Mouse (Mus musculus) MEL (cell line): Measurements from ENCODE around the gene Ptgis. TPM values are rescaled to one million over a fixed set of nuclear protein-coding genes. Genes with fewer than 3 reads are reported as not detected.

Source experiments
- DNase-seq: peaks from one replicate; pipeline ENCODE4 v3.0.0; 2011; ENCODE audit warnings: low read depth, low spot score
- H3K27ac ChIP-seq: 2 replicates; pipeline ENCODE4 v1.5.1; 2012; ENCODE audit warnings: low read depth, mild to moderate bottlenecking, control low read depth, low read length, moderate library complexity; ENCODE audit not compliant: control insufficient read depth
- H3K27me3 ChIP-seq, 2 experiments: fragments of 150-350 bp in 1 of 2; sonication (generic) in 1 of 2; 2 replicates each; pipeline ENCODE4 v1.6.1; 2012; ENCODE audit warnings: low read length in 2 of 2, mild to moderate bottlenecking in 2 of 2, improper control_type of control experiment in 1 of 2, moderate library complexity in 1 of 2; ENCODE audit not compliant: insufficient read depth in 2 of 2, control insufficient read depth in 1 of 2
- H3K36me3 ChIP-seq, 2 experiments: 2 replicates each; pipeline ENCODE4 v1.6.1; 2012 to 2014; ENCODE audit warnings: low read length in 2 of 2, improper control_type of control experiment in 1 of 2, inconsistent platforms in 1 of 2, mild to moderate bottlenecking in 1 of 2; ENCODE audit not compliant: insufficient read depth in 2 of 2, control insufficient read depth in 1 of 2
- H3K4me1 ChIP-seq, 2 experiments: fragments of 150-350 bp in 1 of 2; sonication (generic) in 1 of 2; 2 replicates each; pipeline ENCODE4 v1.6.1; 2012; ENCODE audit warnings: low read length in 2 of 2, improper control_type of control experiment in 1 of 2, mild to moderate bottlenecking in 1 of 2; ENCODE audit not compliant: insufficient read depth in 2 of 2, control insufficient read depth in 1 of 2
- H3K4me3 ChIP-seq, 2 experiments: fragments of 150-350 bp in 1 of 2; sonication (generic) in 1 of 2; 2 replicates each; pipeline ENCODE4 v1.5.1; 2012; ENCODE audit warnings: low read depth in 2 of 2, low read length in 2 of 2, mild to moderate bottlenecking in 2 of 2, moderate library complexity in 2 of 2, control low read depth in 1 of 2, improper control_type of control experiment in 1 of 2; ENCODE audit not compliant: control insufficient read depth in 1 of 2, insufficient read depth in 1 of 2
- H3K79me2 ChIP-seq: 2 replicates; pipeline ENCODE4 v1.6.1; 2012; ENCODE audit warnings: mild to moderate bottlenecking, low read length, moderate library complexity; ENCODE audit not compliant: control insufficient read depth, poor library complexity, insufficient read depth
- H3K9ac ChIP-seq: 2 replicates; pipeline ENCODE4 v1.6.1; 2012; ENCODE audit warnings: low read depth, mild to moderate bottlenecking, control low read depth, low read length, moderate library complexity; ENCODE audit not compliant: control insufficient read depth, poor library complexity, severe bottlenecking
- H3K9me3 ChIP-seq: fragments of 150-350 bp; sonication (generic); replicated peaks from 2 replicates; pipeline ENCODE4 v1.6.1; 2012; ENCODE audit warnings: mild to moderate bottlenecking, low read length, improper control_type of control experiment, moderate library complexity; ENCODE audit not compliant: insufficient read depth
- CHD1 ChIP-seq: IDR thresholded peaks from 2 replicates; pipeline ENCODE4 v1.6.1; 2012; ENCODE audit warnings: low read depth, mild to moderate bottlenecking, inconsistent platforms, low read length, improper control_type of control experiment
- CHD2 ChIP-seq: IDR thresholded peaks from 2 replicates; pipeline ENCODE4 v1.6.1; 2011; ENCODE audit warnings: low read length, improper control_type of control experiment
- E2F4 ChIP-seq: IDR thresholded peaks from 2 replicates; pipeline ENCODE4 v1.6.1; 2011; ENCODE audit warnings: low read depth, low read length, improper control_type of control experiment, borderline replicate concordance
- EP300 ChIP-seq, 2 experiments: IDR thresholded peaks; 2 replicates each; pipeline ENCODE4 v1.6.1; 2011; ENCODE audit warnings: improper control_type of control experiment in 2 of 2, low read length in 2 of 2, low read depth in 1 of 2, mild to moderate bottlenecking in 1 of 2
- ETS1 ChIP-seq: IDR thresholded peaks from 2 replicates; pipeline ENCODE4 v1.6.1; 2012; ENCODE audit warnings: low read depth, mild to moderate bottlenecking, inconsistent platforms, low read length, improper control_type of control experiment, moderate library complexity
- HCFC1 ChIP-seq: IDR thresholded peaks from 2 replicates; pipeline ENCODE4 v1.6.1; 2012; ENCODE audit warnings: low read depth, mild to moderate bottlenecking, inconsistent platforms, low read length, improper control_type of control experiment, moderate library complexity
- MYB ChIP-seq: IDR thresholded peaks from 2 replicates; pipeline ENCODE4 v1.6.1; 2011; ENCODE audit warnings: mild to moderate bottlenecking, low read depth, low read length, improper control_type of control experiment
- POLR2AphosphoS2 ChIP-seq: IDR thresholded peaks from 2 replicates; pipeline ENCODE4 v1.6.1; 2011; ENCODE audit warnings: low read length, improper control_type of control experiment
- RCOR1 ChIP-seq: IDR thresholded peaks from 2 replicates; pipeline ENCODE4 v1.6.1; 2012; ENCODE audit warnings: low read depth, mild to moderate bottlenecking, inconsistent platforms, low read length, improper control_type of control experiment
- SMC3 ChIP-seq: IDR thresholded peaks from 2 replicates; pipeline ENCODE4 v1.6.1; 2011; ENCODE audit warnings: low read depth, low read length, improper control_type of control experiment
- TCF12 ChIP-seq: IDR thresholded peaks from 2 replicates; pipeline ENCODE4 v1.6.1; 2014; ENCODE audit warnings: low read depth, mild to moderate bottlenecking, inconsistent platforms, low read length, improper control_type of control experiment, moderate library complexity
- USF1 ChIP-seq: IDR thresholded peaks from 2 replicates; pipeline ENCODE4 v1.6.1; 2014; ENCODE audit warnings: low read depth, mild to moderate bottlenecking, inconsistent platforms, low read length, improper control_type of control experiment, moderate library complexity
- ZMIZ1 ChIP-seq: IDR thresholded peaks from 2 replicates; pipeline ENCODE4 v1.6.1; 2012; ENCODE audit warnings: low read depth, mild to moderate bottlenecking, inconsistent platforms, low read length, improper control_type of control experiment, moderate library complexity
- ZNF384 ChIP-seq: IDR thresholded peaks from 2 replicates; pipeline ENCODE4 v1.6.1; 2012; ENCODE audit warnings: low read depth, mild to moderate bottlenecking, inconsistent platforms, low read length, improper control_type of control experiment
- polyA plus RNA-seq, 2 experiments: library from polyadenylated mRNA; stranded (reverse) in 1 of 2; unstranded in 1 of 2; fragments of >175 nt in 1 of 2; fragments of >200 nt in 1 of 2; gene quantifications; 2 replicates each; pipeline versions ENCODE4 v1.2.1 to v1.2.4; 2012; ENCODE audit warnings: low replicate concordance in 2 of 2, low read depth in 1 of 2; ENCODE audit not compliant: insufficient read length in 2 of 2, insufficient read depth in 1 of 2, missing spikeins in 1 of 2
- total RNA-seq: library from RNA; depleted of rRNA; stranded (reverse); fragments of 300-350 nt; gene quantifications from 2 replicates; pipeline ENCODE4 v1.2.3, GENCODE M21; 2012

The Ptgis gene
- total and polyA plus RNA-seq, 3 experiments, result 7.3 to 12.7 TPM; not detected in 1

GRCm38 (mm10) chr2:167271121-167271521 is 30.7 kb upstream of the Ptgis start:
- no peak for DNase-seq
- H3K36me3 ChIP-seq, result peaks cover 0 to 5% of the 10 kb centered on the region in 2 experiments; a peak in 1 of 4 replicates
- peaks cover 0 to 11% of the 10 kb centered on the region in 2 experiments; a peak in 3 of 4 replicates for H3K4me1 ChIP-seq
- H3K9ac ChIP-seq, result no peak overlapping the region
- no peaks in the 10 kb centered on the region for H3K79me2 ChIP-seq
- no peak overlapping the region for H3K4me3 ChIP-seq
- TF ChIP-seq E2F4 (no peak), SMC3 (no peak), ZNF384 (no peak), RCOR1 (no peak), HCFC1 (no peak), MYB (no peak), POLR2AphosphoS2 (no peak), CHD2 (no peak), TCF12 (no peak)
- TF ChIP-seq, all 39 proteins: peak for 0
- Histone ChIP-seq H3K27ac (no peak overlapping the region), H3K9me3 (no peaks in the 10 kb centered on the region), H3K27me3 (no peaks in the 10 kb centered on the region)

DNA sequence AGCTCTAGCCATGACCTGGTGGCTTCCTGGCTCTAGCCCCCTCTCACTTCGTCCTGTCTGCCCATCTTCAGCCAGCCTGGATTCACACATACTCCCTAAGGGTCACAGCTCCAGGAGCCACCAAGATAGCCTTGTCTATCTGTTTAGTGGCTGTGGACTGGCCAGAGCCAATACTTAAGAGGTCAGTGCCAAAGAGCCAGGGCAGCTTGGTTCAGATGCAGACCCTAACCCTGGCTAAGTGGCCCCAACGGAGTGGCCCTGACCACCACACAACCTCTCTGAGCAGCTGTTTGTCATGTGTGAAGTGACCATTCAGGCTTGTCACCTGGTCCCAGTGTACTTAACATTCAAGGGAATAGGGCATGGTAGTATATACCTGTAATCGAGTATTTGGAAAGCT is 30.1 kb upstream of the Ptgis start:
- peaks cover 0 to 5% of the 10 kb centered on the region in 2 experiments; a peak in 1 of 4 replicates for H3K36me3 ChIP-seq
- no peaks in the 10 kb centered on the region for H3K79me2 ChIP-seq
- H3K27me3 ChIP-seq, result no peaks in the 10 kb centered on the region
- H3K27ac ChIP-seq, result no peak overlapping the region
- no peak overlapping the region for H3K4me3 ChIP-seq
- no peak overlapping the region for H3K9ac ChIP-seq
- TF ChIP-seq ETS1, result no peak
- TF ChIP-seq, all 39 proteins: peak for 0
- H3K9me3 ChIP-seq, result no peaks in the 10 kb centered on the region
- no peak for DNase-seq
- H3K4me1 ChIP-seq, result peaks cover 0 to 11% of the 10 kb centered on the region in 2 experiments; a peak in 3 of 4 replicates

DNA sequence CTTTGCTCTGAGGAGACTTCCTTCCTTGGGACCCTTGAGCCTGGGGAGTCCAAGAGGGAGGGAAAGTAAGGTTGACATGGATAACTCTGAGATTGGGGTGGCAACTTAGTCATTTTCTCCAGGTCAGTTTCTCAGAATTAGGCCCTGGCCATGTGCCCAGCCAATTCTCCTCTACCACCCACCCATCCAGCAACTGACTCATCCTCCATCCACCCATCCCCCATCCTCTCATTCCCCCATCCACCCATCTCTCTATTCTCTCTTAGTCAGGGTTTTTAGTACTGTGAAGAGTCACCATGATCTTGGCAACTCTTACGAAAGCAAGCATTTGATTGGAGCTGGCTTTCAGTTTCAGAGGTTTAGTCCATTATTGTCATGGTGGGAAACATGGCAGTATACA is 28.3 kb upstream of the Ptgis start:
- no peak overlapping the region for H3K4me3 ChIP-seq
- H3K36me3 ChIP-seq, result peaks cover 0 to 5% of the 10 kb centered on the region in 2 experiments; a peak in 1 of 4 replicates
- no peaks in the 10 kb centered on the region for H3K27me3 ChIP-seq
- H3K9me3 ChIP-seq, result no peaks in the 10 kb centered on the region
- H3K27ac ChIP-seq, result no peak overlapping the region
- peaks cover 0 to 11% of the 10 kb centered on the region in 2 experiments; a peak in 3 of 4 replicates for H3K4me1 ChIP-seq
- no peak for DNase-seq
- H3K9ac ChIP-seq, result no peak overlapping the region
- H3K79me2 ChIP-seq, result no peaks in the 10 kb centered on the region
- no peak for TF ChIP-seq ZMIZ1
- TF ChIP-seq EP300 (IDR thresholded peaks at IDR 0.05; ENCODE audit: low read depth in 1 of 2, low read length in 2 of 2), result no peak
- TF ChIP-seq E2F4, result no peak
- no peak for TF ChIP-seq CHD1
- no peak for TF ChIP-seq USF1
